Mouse (Mus musculus) lung, embryonic 16.5 days (tissue): ENCODE measurements around the gene Gadd45b. TPM values are rescaled to one million over a fixed set of nuclear protein-coding genes. Genes with fewer than 3 reads are reported as not detected.

Source experiments
- ATAC-seq: fragments of 200-750 bp; cut with Nextera tagmentation; 2 replicates; pipeline ENCODE4 v1.8.0; 2017; ENCODE audit warnings: low read depth, mild to moderate bottlenecking, moderate library complexity
- H3K27ac ChIP-seq: fragments of 300-500 bp; sonication (generic); 2 replicates; pipeline ENCODE4 v1.5.1; 2014; ENCODE audit warnings: mild to moderate bottlenecking, control low read depth, low read length
- H3K27me3 ChIP-seq: fragments of 300-500 bp; sonication (generic); 2 replicates; pipeline ENCODE4 v1.6.1; 2014; ENCODE audit warnings: low read depth, low read length, mixed read lengths; ENCODE audit not compliant: control insufficient read depth, insufficient read depth
- H3K36me3 ChIP-seq: fragments of 300-500 bp; sonication (generic); 2 replicates; pipeline ENCODE4 v1.6.1; 2014; ENCODE audit warnings: low read length; ENCODE audit not compliant: control insufficient read depth, insufficient read depth
- H3K4me1 ChIP-seq: fragments of 300-500 bp; sonication (generic); replicated peaks from 2 replicates; pipeline ENCODE4 v1.6.1; 2014; ENCODE audit warnings: low read length, mixed read lengths; ENCODE audit not compliant: control insufficient read depth, insufficient read depth
- H3K4me2 ChIP-seq: fragments of 300-500 bp; sonication (generic); 2 replicates; pipeline ENCODE4 v1.6.1; 2014; ENCODE audit warnings: low read depth, low read length, control low read depth
- H3K4me3 ChIP-seq: fragments of 300-500 bp; sonication (generic); 2 replicates; pipeline ENCODE4 v1.5.1; 2014; ENCODE audit warnings: mild to moderate bottlenecking, low read length, control low read depth
- H3K9ac ChIP-seq: fragments of 300-500 bp; sonication (generic); 2 replicates; pipeline ENCODE4 v1.6.1; 2014; ENCODE audit warnings: low read length, control low read depth
- H3K9me3 ChIP-seq: fragments of 300-500 bp; sonication (generic); 2 replicates; pipeline ENCODE4 v1.6.1; 2016; ENCODE audit warnings: low read length; ENCODE audit not compliant: control insufficient read depth
- WGBS: fragments of 180-500 bp; shearing (Covaris S2); extraction: QIAGEN DNeasy Blood & Tissue Kit; methylation state at CpG from one replicate; pipeline ENCODE4 v1.1.7; 2014; 5-methylcytosine and 5-hydroxymethylcytosine counted together
- polyA plus RNA-seq: library from polyadenylated mRNA; unstranded; fragments of >200 nt; fragmentation: Nextera tagmentation; extraction: Ambion mirVana; gene quantifications from 2 replicates; pipeline ENCODE4 v1.2.1, GENCODE M21; 2015

The Gadd45b gene
- polyA plus RNA-seq, 1 experiment from 2014 or later = 57.3 TPM

DNA sequence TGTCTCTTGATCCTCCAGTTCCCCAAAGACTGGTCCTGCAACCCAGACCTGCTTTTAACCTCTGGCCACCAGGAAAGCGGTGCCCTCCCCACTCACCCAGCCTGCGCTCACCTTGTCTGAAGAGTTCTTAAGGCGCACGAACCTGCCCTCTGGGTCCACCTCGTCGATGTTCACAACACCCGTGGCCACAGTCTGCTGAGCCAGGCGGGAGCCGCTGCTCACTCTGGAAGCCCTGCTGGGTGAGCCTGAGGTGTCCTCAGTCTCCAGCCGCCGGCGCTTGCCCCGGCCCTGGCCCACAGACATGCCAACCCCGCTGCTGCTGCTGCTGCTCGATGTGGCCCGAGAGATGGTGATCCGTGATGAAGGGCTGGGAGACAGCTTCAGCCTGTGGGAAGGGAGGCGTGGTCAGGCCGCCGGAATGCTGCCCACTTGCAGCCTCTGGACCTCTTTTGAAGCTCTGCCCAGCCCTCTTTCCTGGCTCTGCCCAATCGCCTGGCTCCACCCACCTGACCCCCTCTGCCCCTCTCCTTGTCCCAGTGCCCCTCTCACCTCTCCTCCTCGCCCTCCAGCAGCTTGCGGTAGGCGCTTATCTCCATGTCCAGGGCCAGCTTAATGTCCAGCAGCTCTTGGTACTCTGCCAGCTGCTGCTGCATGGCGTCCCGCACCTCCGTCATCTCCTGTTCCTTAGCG is 25.7 kb upstream of the Gadd45b start:
- Histone ChIP-seq H3K27me3 (no peaks in the 10 kb centered on the region), H3K4me1 (peaks cover 8% of the 10 kb centered on the region), H3K27ac (no peak overlapping the region), H3K9me3 (no peaks in the 10 kb centered on the region), H3K4me3 (no peak overlapping the region), H3K4me2 (no peak overlapping the region), H3K36me3 (peaks cover 30% of the 10 kb centered on the region), H3K9ac (no peak overlapping the region)
- ATAC-seq = no peak
- WGBS = 72% methylated on average over 28 of the region's 28 CpGs

- Histone ChIP-seq H3K4me2 (no peak overlapping the region), H3K9ac (no peak overlapping the region), H3K9me3 (no peaks in the 10 kb centered on the region), H3K27me3 (no peaks in the 10 kb centered on the region), H3K36me3 (peaks cover 34% of the 10 kb centered on the region), H3K4me3 (no peak overlapping the region), H3K27ac (no peak overlapping the region), H3K4me1 (peaks cover 4% of the 10 kb centered on the region)
- no peak for ATAC-seq
- WGBS = 90% methylated on average over 11 of the region's 11 CpGs
Observed at GRCm38 (mm10) chr10:80904709-80905108, 25.2 kb upstream of the Gadd45b start.

- H3K27me3 ChIP-seq = no peaks in the 10 kb centered on the region
- H3K4me2 ChIP-seq = no peak overlapping the region
- H3K9me3 ChIP-seq = no peaks in the 10 kb centered on the region
- no peak overlapping the region for H3K9ac ChIP-seq
- H3K27ac ChIP-seq = no peak overlapping the region
- no peaks in the 10 kb centered on the region for H3K4me1 ChIP-seq
- H3K36me3 ChIP-seq = peaks cover 26% of the 10 kb centered on the region
- WGBS = 93% methylated on average over 22 of the region's 22 CpGs
- no peak overlapping the region for H3K4me3 ChIP-seq
- no peak for ATAC-seq
Observed at GRCm38 (mm10) chr10:80909375-80910162, 20.3 kb upstream of the Gadd45b start.

DNA sequence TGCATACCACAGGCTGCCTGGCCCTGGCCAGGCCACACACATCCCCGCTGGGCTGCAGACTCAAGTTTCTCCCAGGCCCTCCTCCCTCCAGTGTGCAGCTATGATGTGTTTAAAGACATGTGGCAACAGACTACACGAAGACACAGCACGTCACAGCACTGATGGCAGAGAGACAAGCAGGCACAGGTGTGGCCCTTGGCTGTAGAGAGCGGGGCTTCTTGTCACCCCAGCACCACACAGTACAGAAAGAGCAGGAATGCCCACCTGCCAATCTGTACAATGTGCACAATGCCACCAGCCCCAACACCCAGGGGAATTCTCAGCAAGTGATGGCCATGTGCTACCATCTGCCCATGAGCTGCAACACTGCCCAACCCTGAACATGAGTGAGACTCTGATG is 18.5 kb upstream of the Gadd45b start:
- Histone ChIP-seq H3K4me3 (no peak overlapping the region), H3K9ac (no peak overlapping the region), H3K27ac (no peak overlapping the region), H3K4me1 (peaks cover 5% of the 10 kb centered on the region; the same call in 1 of the 2 replicates), H3K9me3 (no peaks in the 10 kb centered on the region), H3K27me3 (no peaks in the 10 kb centered on the region), H3K36me3 (peaks cover 20% of the 10 kb centered on the region), H3K4me2 (no peak overlapping the region)
- no peak for ATAC-seq
- WGBS = 94% methylated on average over 4 of the region's 4 CpGs

DNA sequence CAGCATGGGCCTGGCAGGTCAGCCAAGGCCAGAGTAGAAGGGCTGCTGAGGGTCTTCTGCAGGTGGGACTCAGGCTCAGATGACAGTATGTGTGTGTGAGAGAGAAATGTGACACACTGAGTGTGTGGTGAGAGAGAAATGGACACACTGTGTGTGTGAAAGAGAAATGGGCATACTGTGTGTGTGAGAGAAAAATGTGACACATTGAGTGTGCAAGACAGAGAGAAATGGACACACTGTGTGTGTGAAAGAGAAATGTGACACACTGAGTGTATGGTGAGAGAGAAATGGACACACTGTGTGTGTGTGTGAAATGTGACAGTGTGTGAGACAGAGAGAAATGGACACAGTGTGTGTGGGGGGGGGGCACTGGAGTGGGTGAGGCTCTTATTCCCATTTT is 18.0 kb upstream of the Gadd45b start:
- no peak for ATAC-seq
- Histone ChIP-seq H3K4me2 (no peak overlapping the region), H3K9ac (no peak overlapping the region), H3K9me3 (no peaks in the 10 kb centered on the region), H3K4me3 (no peak overlapping the region), H3K27me3 (no peaks in the 10 kb centered on the region), H3K36me3 (peaks cover 20% of the 10 kb centered on the region), H3K27ac (no peak overlapping the region), H3K4me1 (peaks cover 9% of the 10 kb centered on the region; the same call in 1 of the 2 replicates)

- Histone ChIP-seq H3K9me3 (no peaks in the 10 kb centered on the region), H3K36me3 (peaks cover 13% of the 10 kb centered on the region), H3K4me2 (no peak overlapping the region), H3K27ac (no peak overlapping the region), H3K27me3 (no peaks in the 10 kb centered on the region), H3K4me1 (peaks cover 18% of the 10 kb centered on the region), H3K9ac (no peak overlapping the region), H3K4me3 (no peak overlapping the region)
- ATAC-seq = no peak
- WGBS = 88% methylated on average over 7 of the region's 8 CpGs
Observed at GRCm38 (mm10) chr10:80913364-80914011, 16.4 kb upstream of the Gadd45b start.

DNA sequence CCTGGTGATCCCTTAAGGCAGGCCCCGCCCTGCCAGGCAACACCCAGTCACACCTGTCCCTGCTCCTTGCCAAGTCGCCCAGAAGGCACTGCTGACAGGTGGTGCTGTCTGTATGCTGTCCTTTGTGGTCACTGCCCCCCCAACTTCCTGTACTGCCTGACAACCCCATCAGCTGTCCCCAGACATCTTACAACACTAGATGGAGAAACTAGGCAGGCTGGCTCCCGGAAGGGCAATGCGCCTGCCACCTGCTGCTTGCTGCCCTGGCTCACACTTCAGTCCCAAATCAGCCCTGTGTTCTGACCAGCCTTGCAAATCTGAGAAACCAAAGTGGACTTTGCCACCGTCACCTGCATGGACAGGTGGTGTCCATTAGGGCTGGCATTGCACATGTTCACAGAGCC is 15.6 kb upstream of the Gadd45b start:
- H3K27ac ChIP-seq = no peak overlapping the region
- H3K27me3 ChIP-seq = no peaks in the 10 kb centered on the region
- no peaks in the 10 kb centered on the region for H3K9me3 ChIP-seq
- H3K9ac ChIP-seq = no peak overlapping the region
- 76% methylated on average over 5 of the region's 5 CpGs for WGBS
- ATAC-seq = no peak
- peaks cover 19% of the 10 kb centered on the region for H3K4me1 ChIP-seq
- no peak overlapping the region for H3K4me3 ChIP-seq
- peaks cover 10% of the 10 kb centered on the region for H3K36me3 ChIP-seq
- H3K4me2 ChIP-seq = no peak overlapping the region

DNA sequence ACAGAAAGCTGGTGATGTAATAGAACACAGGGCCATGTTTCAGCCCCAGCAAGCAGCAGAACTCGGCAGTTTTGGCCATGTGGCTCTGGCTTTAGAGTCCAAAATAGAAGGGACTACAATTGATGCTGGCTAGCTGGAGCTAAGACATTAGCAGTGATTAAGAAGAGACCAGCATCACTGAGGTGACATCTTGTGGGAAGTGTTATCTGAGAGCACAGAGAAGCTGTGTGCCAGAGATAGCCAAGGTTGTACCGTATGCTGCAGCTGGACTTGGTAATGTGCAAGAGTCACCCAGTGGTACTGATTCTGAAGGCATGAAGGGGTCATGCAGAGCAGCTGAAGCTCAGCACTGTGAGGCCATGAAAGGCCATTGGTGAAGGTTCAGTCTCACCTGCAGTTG is 14.6 kb upstream of the Gadd45b start:
- no peak for ATAC-seq

GRCm38 (mm10) chr10:80915736-80916135 is 14.1 kb upstream of the Gadd45b start:
- no peaks in the 10 kb centered on the region for H3K9me3 ChIP-seq
- H3K4me1 ChIP-seq = peaks cover 19% of the 10 kb centered on the region
- H3K4me2 ChIP-seq = no peak overlapping the region
- no peak for ATAC-seq
- no peak overlapping the region for H3K4me3 ChIP-seq
- no peak overlapping the region for H3K27ac ChIP-seq
- 66% methylated on average over 4 of the region's 4 CpGs for WGBS
- no peak overlapping the region for H3K9ac ChIP-seq
- H3K27me3 ChIP-seq = no peaks in the 10 kb centered on the region
- H3K36me3 ChIP-seq = peaks cover 3% of the 10 kb centered on the region; the same call in 1 of the 2 replicates

More for the DNA sequence above, 14.6 kb upstream of the Gadd45b start:
- Histone ChIP-seq H3K36me3 (peaks cover 3% of the 10 kb centered on the region; the same call in 1 of the 2 replicates), H3K27me3 (no peaks in the 10 kb centered on the region), H3K9ac (no peak overlapping the region), H3K4me1 (peaks cover 19% of the 10 kb centered on the region), H3K4me2 (no peak overlapping the region), H3K4me3 (no peak overlapping the region), H3K9me3 (no peaks in the 10 kb centered on the region), H3K27ac (no peak overlapping the region)
- 74% methylated on average over 2 of the region's 2 CpGs for WGBS
